Mouse (Mus musculus) layer of hippocampus, postnatal 10 days (tissue): Measurements from ENCODE around the gene Ugt2b36. TPM values are rescaled to one million over a fixed set of nuclear protein-coding genes. Genes with fewer than 3 reads are reported as not detected.
"Not testable (repeated sequence)": the region's sequence is repeated elsewhere in the genome, so short reads cannot be mapped to it uniquely, and the experiment has no call there.

Experiments
- DNase-seq, 2 experiments: peaks; one replicate each; pipeline ENCODE4 v3.0.0; 2021; ENCODE audit warnings: low spot score in 2 of 2
- long read RNA-seq: library from polyadenylated mRNA; stranded (forward); transcript quantifications from one replicate; pipeline ENCODE4 v2.0.0, GENCODE M21; 2023
- total RNA-seq, 2 experiments: library from RNA; stranded (reverse); gene quantifications; 2 replicates each; pipeline ENCODE4 v1.2.3; 2021

The Ugt2b36 gene
- not detected for total RNA-seq
- long read RNA-seq: 0 reads

DNA sequence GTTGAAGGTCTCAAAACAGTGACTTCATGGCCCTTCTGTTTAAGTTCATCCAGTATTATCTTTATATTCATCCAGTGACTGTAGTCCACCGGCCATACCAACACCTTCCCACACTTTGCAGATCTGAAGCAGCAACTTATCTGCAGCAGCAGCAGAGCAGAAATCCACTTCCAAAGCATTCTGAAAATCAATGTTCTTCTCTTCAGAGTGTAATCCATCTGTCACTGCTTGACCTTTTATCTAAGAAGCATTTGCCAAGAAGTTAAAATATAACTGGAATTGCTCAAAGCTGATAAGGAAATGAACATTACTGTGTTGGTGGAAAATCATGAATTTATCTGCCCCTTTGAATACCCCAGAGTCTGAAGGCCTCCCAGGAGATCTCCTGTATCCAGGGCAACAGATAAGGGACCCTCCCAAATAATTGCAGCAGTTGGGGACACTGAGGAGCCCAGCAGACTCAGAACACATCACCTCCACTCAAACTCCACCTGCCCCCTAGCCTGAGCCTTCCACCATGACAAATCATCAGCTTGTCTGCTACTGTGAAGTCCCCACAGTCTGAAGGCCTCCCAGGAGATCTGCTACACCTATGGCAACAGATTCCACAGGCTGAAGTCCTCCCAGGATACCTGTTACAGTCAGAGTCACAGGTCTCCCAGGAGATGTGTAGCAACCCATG, at the start of gene Ugt2b36:
TSS of gene Ugt2b36 (minus strand) at position 210 of the 682 bp plus-strand sequence.
- no peak for DNase-seq

DNA sequence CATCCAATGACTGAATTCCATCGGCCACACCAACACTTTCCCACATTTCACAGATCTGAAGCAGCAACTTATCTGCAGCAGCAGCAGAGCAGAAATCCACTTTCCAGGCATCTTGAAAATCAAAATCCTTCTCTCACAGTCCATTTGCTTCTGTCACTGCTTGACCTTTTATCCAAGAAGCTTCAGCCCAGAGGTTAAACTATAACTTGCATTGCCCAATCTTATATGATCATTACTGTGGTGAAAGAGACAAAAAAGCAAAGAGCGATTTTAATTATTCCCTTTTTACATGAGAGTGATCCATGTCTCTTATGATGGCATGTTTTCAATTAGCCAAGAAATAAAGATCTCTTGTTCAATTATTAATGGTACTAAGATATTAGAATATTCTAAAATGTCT, 47.8 kb upstream of the Ugt2b36 start, which contains the start of gene Ugt2b5:
TSS of gene Ugt2b5 (minus strand) at position 123 of the 400 bp plus-strand sequence.
- not testable (repeated sequence) for DNase-seq

DNA sequence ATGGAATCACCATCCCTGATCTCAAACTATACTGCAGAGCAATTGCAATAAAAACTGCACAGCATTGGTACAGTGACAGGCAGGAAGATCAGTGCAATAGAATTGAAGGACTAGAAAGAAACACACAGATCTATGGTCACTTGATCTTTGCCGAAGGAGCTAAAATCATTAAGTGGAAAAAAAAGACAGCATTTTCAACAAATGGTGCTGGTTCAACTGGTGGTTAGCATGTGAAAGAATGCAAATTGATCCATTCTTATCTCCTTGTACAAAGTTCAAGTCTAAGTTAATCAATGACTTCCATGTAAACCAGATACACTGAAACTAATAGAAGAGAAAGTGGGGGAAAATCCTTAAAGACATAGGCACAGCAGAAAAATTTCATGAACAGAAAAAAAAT, 11.3 kb upstream of the Ugt2b36 start:
- not testable (repeated sequence) for DNase-seq

DNA sequence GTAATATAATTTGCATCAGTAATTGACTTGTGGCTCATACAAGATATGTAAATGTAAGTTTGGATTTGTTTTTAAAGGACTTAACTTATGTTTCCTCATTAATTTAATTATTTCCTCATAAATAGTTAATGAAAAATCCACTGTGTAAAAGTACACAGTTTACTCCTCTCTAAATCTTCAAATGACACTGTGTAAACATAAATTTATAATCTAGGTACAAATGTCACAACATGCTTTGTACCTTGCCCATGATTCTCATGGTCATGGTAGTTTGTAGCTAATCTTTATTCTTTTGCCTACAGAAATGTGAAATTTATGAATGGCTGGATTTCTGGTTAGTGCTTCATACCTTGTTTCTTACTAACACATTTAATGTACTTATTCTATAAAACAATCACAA, 1.2 kb downstream of the Ugt2b36 start:
- DNase-seq: no peak

DNA sequence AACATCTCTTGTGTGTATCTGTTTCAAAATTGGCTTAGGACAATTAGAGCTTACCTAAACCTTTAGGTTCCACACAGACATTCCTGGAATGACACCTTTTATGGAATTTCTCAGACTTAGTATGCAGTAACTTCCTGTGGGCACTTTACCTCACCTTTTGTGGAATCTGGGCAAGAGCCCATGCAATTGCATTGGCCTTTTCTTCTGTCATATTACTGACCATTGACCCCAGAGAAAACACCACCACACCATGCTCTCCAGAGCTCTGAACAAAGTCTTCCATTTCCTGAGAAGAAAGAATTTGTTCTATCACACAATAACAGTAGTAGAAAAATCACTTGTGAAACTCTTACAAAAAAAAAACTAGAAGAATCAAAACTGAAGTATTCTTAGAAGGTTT, 3.1 kb downstream of the Ugt2b36 start:
- no peak for DNase-seq

DNA sequence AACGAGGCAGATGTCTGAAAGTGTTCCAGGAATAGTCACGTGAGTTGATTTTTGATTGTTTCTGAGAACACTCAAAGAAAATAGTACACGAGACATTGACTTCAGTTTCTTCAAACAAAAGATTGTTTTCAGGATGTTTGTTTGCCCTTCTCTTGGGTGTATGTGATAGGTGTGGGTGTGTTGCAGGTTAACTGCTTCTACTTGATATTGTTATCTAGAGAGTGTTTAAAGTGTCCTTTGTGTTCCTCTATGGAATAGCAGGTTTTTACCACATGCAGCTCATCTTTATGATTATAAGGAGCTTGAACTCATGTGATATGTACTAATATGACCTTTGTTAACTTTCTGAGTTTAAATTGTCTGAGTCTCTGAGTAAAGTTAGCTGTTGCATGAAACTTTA, 6.1 kb downstream of the Ugt2b36 start:
- no peak for DNase-seq

DNA sequence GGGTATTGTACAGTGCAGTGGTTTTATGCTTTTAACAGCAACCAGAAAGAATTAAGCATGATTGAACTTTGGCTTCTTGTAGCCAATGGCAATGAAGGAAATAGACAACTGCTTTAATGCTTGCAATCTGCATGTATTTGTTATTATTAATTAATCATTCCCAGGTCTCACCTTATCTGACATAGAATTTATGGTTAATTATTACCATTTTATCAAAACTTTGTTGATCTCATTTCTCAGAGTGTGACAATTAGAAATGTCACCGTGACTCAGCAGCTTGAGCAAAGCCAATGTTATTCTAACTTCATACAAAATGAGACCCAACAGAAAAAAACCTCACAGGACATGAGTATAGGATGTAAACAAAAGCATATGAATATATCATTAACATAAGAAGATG, 61.7 kb downstream of the Ugt2b36 start:
- DNase-seq: no peak

DNA sequence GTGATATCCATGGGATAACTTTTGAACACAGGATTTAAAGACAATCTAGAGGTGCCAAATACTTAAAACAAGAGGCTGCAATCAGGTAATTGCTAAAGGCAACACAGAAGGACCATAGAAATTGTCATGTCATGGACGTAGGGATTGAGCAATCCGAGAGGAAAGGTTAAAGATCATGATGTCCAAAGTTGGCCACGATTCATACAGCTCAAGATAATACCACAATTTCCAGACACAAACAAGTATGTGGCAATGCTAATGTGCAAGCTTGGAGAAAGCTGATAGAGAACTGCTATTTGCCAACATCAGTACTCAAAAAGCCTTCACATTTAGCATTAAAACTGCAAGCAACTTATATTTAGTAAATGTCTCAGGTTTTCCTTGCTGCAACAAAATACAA, 65.0 kb downstream of the Ugt2b36 start:
- DNase-seq: no peak

Other genes with a start within 250 kb of the Ugt2b36 start
- gene Ugt2b34, start 185.6 kb downstream of the Ugt2b36 start, total RNA-seq: not detected
- not detected for gene Ugt2b1, start 166.0 kb downstream of the Ugt2b36 start, total RNA-seq
- gene Ugt2b35, start 91.7 kb downstream of the Ugt2b36 start, total RNA-seq: not detected
- gene Ugt2b5, start 47.8 kb upstream of the Ugt2b36 start, total RNA-seq: not detected
- not detected for gene Ugt2b37, start 162.2 kb upstream of the Ugt2b36 start, total RNA-seq
- gene Ugt2a3, start 244.6 kb upstream of the Ugt2b36 start, total RNA-seq: under 1 TPM; 0.25 to 0.27 TPM